Mouse (Mus musculus) thymus, adult 2 months (tissue): ENCODE measurements around the gene Lmf2. TPM values are rescaled to one million over a fixed set of nuclear protein-coding genes. Genes with fewer than 3 reads are reported as not detected.

ENCODE experiments used
- DNase-seq: peaks from one replicate; pipeline ENCODE4 v3.0.0; 2021
- H3K27ac ChIP-seq: fragments of 200-500 bp; 2 replicates; pipeline ENCODE4 v1.5.1; 2012; ENCODE audit warnings: low read length, control low read depth; ENCODE audit not compliant: control insufficient read depth, insufficient read depth
- H3K27me3 ChIP-seq: fragments of 200-500 bp; 2 replicates; pipeline ENCODE4 v1.6.1; 2012; ENCODE audit warnings: mild to moderate bottlenecking, low read length, moderate library complexity, mixed read lengths; ENCODE audit not compliant: control insufficient read depth, insufficient read depth
- H3K36me3 ChIP-seq: fragments of 200-500 bp; 2 replicates; pipeline ENCODE4 v1.6.1; 2012; ENCODE audit warnings: mild to moderate bottlenecking, low read length, moderate library complexity; ENCODE audit not compliant: control insufficient read depth, insufficient read depth
- H3K4me1 ChIP-seq: fragments of 200-500 bp; replicated peaks from 2 replicates; pipeline ENCODE4 v1.6.1; 2012; ENCODE audit warnings: low read length; ENCODE audit not compliant: control insufficient read depth, insufficient read depth
- H3K4me3 ChIP-seq: fragments of 200-500 bp; 2 replicates; pipeline ENCODE4 v1.5.1; 2012; ENCODE audit warnings: mild to moderate bottlenecking, low read length, control low read depth, moderate library complexity; ENCODE audit not compliant: control insufficient read depth, insufficient read depth
- CTCF ChIP-seq: fragments of 200-500 bp; IDR thresholded peaks from 2 replicates; pipeline ENCODE4 v1.5.1; 2012; ENCODE audit warnings: mild to moderate bottlenecking, control low read depth, low read length, moderate library complexity, borderline replicate concordance; ENCODE audit not compliant: control insufficient read depth, poor library complexity, insufficient read depth; ENCODE audit errors: extremely low read depth
- POLR2A ChIP-seq: fragments of 200-500 bp; IDR thresholded peaks from 2 replicates; pipeline ENCODE4 v1.6.1; 2012; ENCODE audit warnings: mild to moderate bottlenecking, low read length, control low read depth, moderate library complexity; ENCODE audit not compliant: control insufficient read depth, poor library complexity, insufficient read depth; ENCODE audit errors: extremely low read depth
- WGBS: fragments of 180-500 bp; shearing (Covaris S2); methylation state at CpG from one replicate; pipeline ENCODE4 v1.1.7; 2018; 5-methylcytosine and 5-hydroxymethylcytosine counted together
- polyA plus RNA-seq: library from polyadenylated mRNA; depleted of rRNA; stranded (reverse); fragments of >200 nt; gene quantifications from 2 replicates; pipeline ENCODE4 v1.2.3, GENCODE M21; 2012

Gene Lmf2
- polyA plus RNA-seq, 1 experiment = 129 TPM

DNA sequence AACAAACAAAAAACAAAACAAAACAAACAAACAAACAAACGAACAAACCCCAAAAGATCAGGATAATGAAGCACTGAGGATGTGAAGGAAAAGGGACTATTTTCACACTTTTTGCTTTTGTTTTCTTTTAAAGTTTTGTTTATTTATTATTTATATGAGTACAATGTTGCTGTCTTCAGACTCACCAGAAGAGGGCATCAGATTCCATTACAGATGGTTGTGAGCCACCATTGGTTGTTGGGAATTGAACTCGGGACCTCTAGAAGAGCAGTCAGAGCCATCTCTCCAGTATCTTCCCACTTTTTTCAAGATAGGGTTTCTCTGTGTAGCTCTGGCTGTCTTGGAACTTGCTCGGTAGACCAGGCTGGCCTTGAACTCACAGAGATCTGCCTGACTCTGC lies 12.1 kb downstream of the Lmf2 start:
- no peak overlapping the region for H3K27ac ChIP-seq
- H3K27me3 ChIP-seq = no peaks in the 10 kb centered on the region
- TF ChIP-seq CTCF (no peak), POLR2A (no peak)
- no peak for DNase-seq
- H3K4me3 ChIP-seq = no peak overlapping the region
- 90% methylated on average over 3 of the region's 3 CpGs for WGBS
- no peaks in the 10 kb centered on the region for H3K36me3 ChIP-seq
- peaks cover 4% of the 10 kb centered on the region; the same call in 1 of the 2 replicates for H3K4me1 ChIP-seq

- DNase-seq = no peak
- TF ChIP-seq POLR2A (no peak), CTCF (no peak)
- WGBS = 85% methylated on average over 1 of the region's 1 CpGs
Measured at GRCm38 (mm10) chr15:89341678-89342077, 13.8 kb downstream of the Lmf2 start.

GRCm38 (mm10) chr15:89340136-89340535 lies 15.3 kb downstream of the Lmf2 start:
- no peak for DNase-seq
- Histone ChIP-seq H3K36me3 (no peaks in the 10 kb centered on the region), H3K4me1 (peaks cover 4% of the 10 kb centered on the region; the same call in 1 of the 2 replicates), H3K27me3 (no peaks in the 10 kb centered on the region), H3K27ac (no peak overlapping the region), H3K4me3 (no peak overlapping the region)
- 43% methylated on average over 3 of the region's 3 CpGs for WGBS
- TF ChIP-seq CTCF (no peak), POLR2A (no peak)

More at GRCm38 (mm10) chr15:89341678-89342077, 13.8 kb downstream of the Lmf2 start:
- peaks cover 4% of the 10 kb centered on the region; the same call in 1 of the 2 replicates for H3K4me1 ChIP-seq
- no peaks in the 10 kb centered on the region for H3K27me3 ChIP-seq
- no peak overlapping the region for H3K27ac ChIP-seq
- no peak overlapping the region for H3K4me3 ChIP-seq
- H3K36me3 ChIP-seq = no peaks in the 10 kb centered on the region

DNA sequence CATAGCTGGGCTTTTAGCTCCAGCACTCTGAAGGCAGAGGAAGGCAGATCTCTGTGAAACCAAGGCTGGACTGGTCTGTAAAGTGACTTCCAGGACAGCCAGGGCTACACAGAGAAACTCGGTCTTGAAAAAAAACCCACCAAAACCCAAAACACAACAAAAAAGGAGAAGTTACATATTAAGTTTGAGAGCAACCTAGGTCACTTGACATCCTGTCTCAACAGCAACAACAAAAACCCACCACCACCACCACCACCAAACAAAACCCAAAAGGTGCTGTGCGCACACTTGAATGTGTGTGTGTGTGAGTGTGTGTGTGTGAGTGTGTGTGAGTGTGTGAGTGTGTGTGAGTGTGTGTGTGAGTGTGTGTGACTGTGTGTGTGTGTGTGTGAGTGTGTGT lies 15.8 kb downstream of the Lmf2 start:
- Histone ChIP-seq H3K4me1 (peaks cover 4% of the 10 kb centered on the region; the same call in 1 of the 2 replicates), H3K4me3 (no peak overlapping the region), H3K27ac (no peak overlapping the region), H3K27me3 (no peaks in the 10 kb centered on the region), H3K36me3 (no peaks in the 10 kb centered on the region)
- DNase-seq = no peak
- 31% methylated on average over 2 of the region's 2 CpGs for WGBS
- TF ChIP-seq CTCF = no peak
- no peak for TF ChIP-seq POLR2A

GRCm38 (mm10) chr15:89336422-89336821 lies 19.0 kb downstream of the Lmf2 start:
- WGBS = 94% methylated on average over 14 of the region's 14 CpGs

DNA sequence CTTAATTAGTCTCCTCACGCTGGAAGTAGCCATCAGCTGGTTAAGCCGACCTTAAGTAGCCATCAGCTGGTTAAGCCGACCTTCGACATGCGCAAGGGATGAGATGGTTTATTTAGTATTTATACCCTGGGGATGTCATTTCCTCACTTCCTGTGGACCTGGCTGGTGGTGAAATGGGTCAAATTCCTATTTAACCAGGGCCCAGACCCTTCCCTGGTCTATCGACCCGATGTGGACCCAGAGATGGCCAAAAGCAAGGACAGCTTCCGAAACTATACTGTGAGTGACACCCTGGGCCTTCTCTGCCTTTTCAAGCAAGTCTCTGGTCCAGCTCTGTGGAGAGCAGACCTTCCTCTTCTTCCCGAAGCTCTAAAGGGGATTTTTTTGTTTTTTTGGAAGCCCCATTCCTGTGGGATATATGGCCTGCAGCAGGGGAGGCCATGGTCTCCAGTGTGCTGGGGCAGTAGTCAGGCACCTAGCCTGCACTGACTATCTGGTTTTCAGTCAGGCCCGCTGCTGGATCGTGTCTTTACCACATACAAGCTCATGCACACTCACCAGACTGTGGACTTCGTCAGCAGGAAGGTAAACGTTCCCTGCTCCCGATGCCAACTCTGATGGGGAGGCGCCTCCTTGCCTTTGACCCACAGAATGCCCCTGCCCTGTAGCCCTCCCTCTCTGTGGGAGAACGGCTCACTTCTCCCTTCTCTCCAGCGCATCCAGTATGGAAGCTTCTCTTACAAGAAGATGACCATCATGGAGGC lies 20.5 kb downstream of the Lmf2 start:
- TF ChIP-seq CTCF (no peak), POLR2A (no peak)
- no peak for DNase-seq
- no peaks in the 10 kb centered on the region for H3K36me3 ChIP-seq
- peaks cover 2% of the 10 kb centered on the region; the same call in 1 of the 2 replicates for H3K4me1 ChIP-seq
- H3K27ac ChIP-seq = no peak overlapping the region
- H3K4me3 ChIP-seq = no peak overlapping the region
- WGBS = 94% methylated on average over 17 of the region's 17 CpGs
- H3K27me3 ChIP-seq = no peaks in the 10 kb centered on the region

More at GRCm38 (mm10) chr15:89336422-89336821, 19.0 kb downstream of the Lmf2 start:
- Histone ChIP-seq H3K27me3 (no peaks in the 10 kb centered on the region), H3K27ac (no peak overlapping the region), H3K4me3 (no peak overlapping the region), H3K4me1 (peaks cover 4% of the 10 kb centered on the region; the same call in 1 of the 2 replicates), H3K36me3 (no peaks in the 10 kb centered on the region)
- no peak for DNase-seq
- TF ChIP-seq POLR2A (no peak), CTCF (no peak)
